Mouse (Mus musculus) lung, postnatal 14 days (tissue): ENCODE data around the gene AA986860.

Experiments
- DNase-seq: peaks from one replicate; pipeline ENCODE4 v3.0.0; 2021

The AA986860 gene

DNA sequence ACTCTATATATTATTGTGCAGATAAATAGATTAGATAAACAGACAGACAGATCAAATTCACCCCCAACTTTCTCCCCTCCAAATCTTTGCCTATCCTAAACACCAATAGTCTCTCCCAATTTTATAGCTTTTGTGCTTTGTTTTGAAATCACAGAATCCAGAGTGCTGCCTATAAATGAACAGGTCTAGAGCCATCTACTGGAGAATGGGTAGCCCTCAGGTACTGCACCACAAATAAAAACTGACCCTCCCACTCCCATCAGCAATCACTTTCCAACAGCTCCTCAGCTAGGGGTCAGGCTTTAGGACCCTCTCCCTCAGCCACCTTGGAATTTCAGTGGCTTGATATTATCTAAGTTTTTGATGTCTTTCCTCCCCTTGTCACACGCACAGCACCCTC lies 44.9 kb downstream of the AA986860 start:
- no peak for DNase-seq

DNA sequence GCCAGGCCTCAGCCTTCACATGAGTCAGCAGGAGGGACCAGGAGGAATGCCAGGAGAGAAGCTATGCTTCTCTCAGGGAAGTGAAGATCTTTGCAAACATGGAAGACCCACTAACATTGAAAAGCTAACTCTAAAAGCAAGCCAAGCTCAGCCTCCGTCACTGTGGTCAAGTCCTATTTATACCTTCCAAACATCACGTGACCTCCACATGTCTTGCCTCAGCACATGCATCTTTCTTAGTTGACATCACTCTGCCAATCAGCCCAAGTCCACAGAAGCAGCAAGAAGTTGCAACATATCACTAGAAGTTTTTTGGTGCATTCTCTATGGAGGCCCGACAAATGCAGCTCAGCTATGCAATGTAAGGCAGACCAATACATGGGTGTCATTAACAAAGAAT lies 48.1 kb downstream of the AA986860 start:
- no peak for DNase-seq

GRCm38 (mm10) chr1:130784054-130784453 lies 52.3 kb downstream of the AA986860 start:
- peak; percentile 46 for DNase-seq

DNA sequence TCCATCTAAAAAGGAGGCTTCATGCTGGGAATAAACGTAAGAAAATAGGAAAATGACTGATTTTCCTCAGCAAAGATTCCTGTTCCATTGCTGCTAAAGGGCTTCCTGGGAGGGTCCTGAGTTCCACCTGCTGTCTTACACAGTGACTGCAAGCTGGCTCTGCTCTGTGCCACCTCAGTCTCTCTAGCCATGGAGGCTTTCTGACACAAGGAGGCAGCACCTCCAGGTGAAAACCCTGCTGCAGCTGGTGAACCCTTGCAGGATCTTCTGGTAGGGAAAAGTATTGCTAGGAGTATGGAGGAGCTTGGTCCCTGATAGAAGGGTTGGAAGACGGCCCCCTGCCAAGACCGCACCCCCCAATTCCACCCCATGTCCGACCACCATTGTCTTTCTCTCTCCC lies 55.2 kb downstream of the AA986860 start:
- DNase-seq = no peak

DNA sequence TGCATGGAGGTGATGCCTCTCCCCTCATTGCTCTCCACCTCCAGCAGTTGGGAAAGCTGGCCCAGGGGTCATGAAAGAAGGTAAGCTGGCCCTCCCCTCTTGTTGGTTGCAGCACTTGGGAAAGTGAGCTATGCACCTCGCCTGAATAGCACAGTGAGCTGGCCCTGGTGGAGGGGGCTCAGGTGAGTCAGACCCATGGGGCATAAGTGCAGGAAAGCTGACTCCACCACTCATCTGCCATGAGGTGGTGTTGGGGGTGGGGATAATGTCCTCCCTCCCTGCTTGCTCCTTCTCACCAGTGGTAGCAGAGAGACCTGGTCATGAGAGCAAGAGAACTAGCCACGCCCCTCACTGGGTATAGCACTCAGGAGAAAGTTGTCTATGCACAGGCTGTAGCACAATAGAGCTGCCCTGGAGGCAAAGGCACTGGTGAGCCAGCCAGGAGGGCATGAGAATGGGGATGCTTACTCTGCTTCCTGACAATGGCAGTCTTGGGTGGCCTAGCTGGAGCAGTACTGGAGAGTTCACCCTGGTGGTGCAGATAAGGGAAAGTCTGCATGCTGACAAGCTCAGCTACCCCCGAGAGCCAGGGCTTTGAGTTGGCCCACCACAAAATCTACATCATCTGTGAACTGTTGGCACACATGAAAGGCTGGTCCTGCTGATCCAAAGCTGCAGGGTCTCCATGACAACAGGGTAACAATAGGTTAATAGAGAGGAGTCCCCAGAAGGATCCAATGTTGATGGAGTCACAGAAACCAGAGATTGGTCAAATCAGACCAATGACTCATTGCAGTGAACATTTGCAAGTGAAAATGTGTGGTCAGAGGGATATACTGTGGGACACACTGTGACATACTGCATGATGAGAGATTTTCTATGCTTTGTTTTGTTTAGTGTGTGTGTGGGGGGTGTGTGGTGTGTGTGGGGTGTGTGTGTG lies 58.0 kb downstream of the AA986860 start:
- DNase-seq = no peak
